Mouse (Mus musculus): ENCODE data around the gene Wbp1.

Wbp1 gene

DNA sequence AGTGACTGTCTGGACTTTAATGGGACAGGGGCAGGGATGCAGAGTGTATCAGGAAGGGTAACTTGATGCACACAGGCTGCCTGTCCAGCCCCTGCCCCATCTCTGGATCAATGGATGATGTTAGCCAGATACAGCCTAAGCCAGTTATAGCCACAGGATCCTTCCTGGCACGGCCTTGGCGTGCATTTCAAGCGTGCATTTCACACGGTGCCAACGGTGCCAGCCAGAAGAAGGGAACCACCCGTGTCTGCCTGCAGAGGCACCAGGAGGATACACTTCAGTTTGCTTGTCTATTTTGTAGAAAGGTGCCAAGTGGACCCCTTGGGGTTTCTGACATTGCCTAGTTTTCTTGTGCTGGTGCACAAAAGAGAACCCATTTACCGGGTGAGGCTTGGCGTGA is 18.7 kb upstream of the Wbp1 start:
- DNase-seq (ENCODE audit: low read depth, low spot score), result no peak

DNA sequence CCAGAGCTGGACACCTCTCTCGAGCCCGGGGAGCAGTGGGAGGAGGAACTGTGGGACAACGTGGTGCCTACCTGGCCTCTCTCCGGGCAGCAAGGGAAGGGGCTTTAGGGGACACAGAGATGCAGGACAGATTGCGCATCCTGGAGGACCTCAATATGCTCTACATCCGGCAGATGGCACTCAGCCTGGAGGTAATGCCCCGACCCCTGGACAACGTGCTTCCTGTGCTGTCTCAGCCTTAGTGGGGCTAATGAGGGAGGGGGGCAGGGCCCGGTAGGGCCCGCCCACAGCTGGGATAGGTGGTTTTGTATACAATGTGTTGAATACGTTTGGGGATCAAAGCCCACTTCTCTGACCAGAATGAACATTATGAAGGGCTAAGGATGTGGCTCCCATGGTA is 16.7 kb upstream of the Wbp1 start:
- DNase-seq (ENCODE audit: low read depth, low spot score), result no peak

DNA sequence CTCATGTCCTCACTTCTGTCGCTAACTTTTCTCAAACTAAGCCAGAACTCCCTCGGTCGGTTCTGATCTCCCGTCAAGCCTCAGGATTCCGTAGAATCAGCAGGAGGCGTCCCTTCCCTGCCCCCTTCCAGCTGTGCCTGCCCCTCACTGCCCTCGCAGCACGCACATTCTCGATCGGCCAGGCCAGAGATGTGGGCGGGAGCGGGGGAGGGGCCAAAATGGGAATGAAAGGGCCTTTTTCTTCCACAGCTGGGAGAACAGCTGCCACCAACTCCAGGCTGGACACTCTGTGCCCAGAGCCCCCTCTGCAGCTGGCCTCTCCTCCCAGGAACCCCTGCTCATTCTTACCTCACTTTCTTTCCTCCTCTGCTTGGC is 16.2 kb upstream of the Wbp1 start:
- DNase-seq (ENCODE audit: low read depth, low spot score), result no peak

DNA sequence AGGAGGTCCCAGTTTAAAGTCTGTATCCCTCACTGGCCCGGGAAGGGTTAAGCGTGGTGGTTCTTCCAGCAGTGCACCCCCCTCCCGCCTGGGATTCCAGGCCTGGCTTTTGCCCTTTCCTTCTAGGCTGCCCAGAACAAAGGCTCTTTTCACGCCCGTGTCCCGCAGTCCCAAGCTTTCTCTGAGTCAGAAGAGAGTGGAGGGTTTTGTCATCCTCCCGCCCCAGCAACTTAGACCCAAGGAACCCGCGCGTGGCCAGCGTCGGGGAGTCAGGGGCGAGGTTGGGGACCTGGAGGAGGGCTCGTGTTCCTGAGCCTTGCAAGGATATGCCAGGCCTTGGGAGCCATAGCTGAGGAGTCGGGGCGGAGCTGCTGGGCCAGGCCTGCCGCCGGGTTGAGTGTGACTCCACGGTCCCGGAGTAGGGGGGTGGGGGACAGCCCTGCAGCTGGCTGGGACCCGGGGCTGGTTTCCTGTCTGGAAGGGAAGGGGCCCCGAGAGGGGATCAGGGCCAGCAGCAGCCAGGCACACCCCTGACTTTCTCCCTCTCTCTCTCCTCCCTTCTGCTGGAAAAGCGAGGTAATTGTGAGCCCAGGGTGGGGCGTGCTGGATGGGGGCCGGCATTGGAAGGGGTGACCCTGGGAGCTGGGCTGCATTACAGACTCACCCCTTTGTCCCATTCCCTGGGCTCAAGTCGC is 15.7 kb upstream of the Wbp1 start:
- DNase-seq (ENCODE audit: low read depth, low spot score), result no peak

DNA sequence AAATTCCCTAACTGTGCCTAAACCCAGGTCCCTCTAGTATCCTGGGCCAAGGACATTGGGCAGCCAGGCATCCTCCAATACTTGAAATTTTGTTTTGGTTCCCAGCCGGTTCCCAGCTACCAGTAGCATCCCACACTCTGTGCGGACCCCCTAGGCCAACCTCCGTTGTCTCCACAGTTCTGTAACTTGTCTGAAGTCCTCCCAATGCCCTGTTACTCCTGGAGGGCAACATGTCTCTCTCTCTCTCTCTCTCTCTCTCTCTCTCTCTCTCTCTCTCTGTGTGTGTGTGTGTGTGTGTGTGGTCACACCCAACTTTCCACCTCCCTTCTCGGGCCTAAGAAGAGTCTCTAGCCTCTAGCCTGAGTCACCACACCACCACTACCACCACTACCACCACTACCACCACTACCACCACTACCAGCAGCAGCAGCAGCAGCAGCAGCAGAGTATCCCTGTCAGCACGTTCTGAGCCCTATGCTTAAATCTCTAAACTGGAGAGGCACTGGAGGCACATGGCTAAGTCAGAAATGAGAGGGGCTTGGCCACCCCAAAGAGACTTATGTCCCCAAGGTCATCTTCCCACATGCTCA is 15.0 kb upstream of the Wbp1 start:
- no peak for DNase-seq (ENCODE audit: low read depth, low spot score)

DNA sequence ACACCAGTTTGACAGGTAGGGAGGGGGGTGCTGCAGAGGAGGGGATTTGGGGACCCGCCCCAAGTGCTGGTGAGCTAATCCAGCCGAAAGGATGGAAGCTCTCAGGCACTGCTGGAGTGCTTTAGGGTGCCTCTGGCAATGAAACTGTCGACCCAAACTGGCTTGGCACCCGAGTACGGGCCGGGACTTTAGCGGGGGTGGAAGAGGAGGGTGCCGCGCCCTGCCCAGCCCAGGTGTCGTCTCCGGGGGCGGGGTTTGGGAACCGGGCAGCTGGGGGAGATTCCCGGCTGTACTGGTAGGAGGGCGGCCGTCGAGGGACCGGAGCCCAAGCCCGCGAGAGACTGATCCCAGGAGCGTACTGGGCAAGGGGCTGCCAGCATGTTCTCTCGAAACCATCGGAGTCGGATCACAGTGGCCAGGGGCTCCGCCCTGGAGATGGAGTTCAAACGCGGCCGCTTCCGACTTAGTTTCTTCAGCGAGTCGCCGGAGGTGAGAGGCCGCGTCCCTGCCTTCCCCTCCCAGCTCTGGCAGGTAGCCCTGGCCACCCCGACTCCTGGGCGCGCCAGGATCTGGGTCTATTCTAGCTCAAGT is 14.3 kb upstream of the Wbp1 start:
- no peak for DNase-seq (ENCODE audit: low read depth, low spot score)

DNA sequence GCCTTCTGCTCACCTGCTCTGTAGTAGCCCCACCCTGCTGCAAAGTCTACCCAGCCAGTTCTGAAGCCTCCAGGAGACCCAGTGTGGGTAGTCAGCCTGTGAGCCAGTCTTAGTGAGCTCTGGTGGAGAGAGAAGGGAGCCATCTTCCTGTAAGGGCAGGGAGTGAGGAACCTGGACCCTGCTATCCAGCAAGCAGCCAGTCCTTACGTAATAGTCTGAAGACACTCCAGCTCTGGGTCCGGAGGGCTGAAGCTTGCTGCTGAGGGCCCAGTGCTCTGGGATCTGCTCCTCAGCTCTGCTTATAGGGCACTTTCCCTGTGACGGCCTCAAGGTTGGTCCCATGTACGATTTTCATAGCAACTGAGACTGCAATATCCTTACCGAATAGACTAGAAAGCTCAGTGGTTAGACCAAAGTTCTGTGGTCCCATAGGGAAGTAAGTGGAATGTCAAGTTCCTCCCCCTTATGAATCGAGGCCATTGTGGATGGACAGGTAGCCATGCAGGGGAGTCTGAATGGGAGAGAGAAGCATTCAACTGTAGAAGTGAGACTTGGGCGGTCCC is 13.7 kb upstream of the Wbp1 start, which contains the start of gene Rtkn:
Rtkn (plus strand) TSS at position 513 of the 563 bp plus-strand sequence.
- DNase-seq (ENCODE audit: low read depth, low spot score), result no peak

DNA sequence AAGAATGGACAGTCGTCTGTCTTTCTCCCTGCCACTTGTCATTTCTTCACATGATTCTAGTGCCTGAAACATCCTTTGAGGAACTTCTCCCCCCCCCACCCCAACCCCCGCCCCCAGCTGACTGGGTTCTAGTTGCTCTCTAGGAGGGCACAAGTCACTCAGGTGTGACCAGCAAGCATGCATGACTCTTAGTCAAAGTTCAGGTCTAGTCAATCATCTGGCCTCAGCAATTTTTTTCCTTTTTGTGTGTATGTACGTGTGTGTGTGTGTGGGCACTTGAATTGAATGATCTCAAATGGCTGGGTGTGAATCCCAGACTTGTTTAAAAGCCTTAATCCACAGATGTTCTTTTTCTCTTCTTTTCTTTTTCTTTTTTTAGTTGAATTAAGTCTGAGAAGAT is 12.9 kb upstream of the Wbp1 start:
- no peak for DNase-seq (ENCODE audit: low read depth, low spot score)

DNA sequence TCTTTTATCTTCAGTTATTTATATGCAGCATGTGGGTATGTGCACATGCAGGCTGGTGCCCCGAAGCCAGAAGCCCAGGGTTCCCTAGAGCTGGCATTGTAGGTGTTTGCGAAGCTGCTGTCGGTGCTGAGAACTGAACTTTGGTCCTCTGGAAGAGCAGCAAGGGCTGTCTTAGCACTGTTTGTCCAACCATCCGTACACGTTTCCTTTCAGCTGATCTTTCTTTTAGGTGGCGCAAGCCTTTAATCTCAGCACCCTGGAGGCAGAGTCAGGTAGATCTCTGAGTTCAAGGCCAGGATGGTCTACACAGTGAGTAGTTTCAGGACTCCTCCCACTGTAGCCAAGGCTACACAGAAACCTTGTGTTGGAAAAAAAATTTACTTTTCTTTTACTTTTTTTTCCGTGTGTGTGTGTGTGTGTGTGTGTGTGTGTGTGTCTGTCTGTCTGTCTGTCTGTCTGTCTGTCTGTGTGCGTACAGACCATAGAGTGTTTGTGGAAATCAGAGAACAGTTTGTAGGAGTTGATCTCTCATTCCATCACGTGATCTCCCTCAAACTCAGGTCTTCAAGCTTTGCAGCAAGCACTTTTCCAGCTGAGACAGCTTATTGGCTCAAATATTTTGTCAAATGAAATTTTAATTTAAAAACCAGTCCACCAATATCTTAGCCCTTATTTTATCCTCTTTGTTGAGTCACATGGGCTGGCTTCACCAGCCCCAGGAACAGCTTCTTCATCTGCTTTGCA is 11.0 kb upstream of the Wbp1 start:
- DNase-seq (ENCODE audit: low read depth, low spot score), result no peak

DNA sequence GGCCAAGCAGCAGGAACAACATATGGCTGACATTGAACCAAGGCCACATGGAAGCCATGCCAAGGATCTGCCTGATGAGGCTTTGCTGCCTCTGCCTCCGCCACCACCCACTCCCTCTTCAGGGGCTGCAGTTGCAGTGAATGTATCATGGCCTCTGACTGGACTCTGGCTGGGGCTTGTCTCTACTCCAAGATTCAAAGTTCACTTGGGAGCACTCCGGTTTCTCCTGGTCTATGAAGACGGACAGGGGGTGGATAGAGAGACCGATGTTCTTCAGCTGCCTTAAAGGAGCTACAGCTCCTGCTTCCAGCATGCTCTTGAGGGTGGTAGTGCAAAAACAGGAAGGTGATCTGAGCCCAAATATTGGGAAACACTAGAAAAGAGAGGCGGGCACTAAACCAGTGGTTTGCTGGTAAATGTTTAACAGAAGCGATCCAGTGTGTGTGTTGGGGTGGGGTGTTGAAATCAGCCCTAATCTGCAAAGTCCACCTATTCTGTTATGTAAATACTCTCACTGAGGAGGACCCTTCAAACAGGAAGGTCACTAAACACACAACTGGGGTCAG is 10.2 kb upstream of the Wbp1 start:
- no peak for DNase-seq (ENCODE audit: low read depth, low spot score)

DNA sequence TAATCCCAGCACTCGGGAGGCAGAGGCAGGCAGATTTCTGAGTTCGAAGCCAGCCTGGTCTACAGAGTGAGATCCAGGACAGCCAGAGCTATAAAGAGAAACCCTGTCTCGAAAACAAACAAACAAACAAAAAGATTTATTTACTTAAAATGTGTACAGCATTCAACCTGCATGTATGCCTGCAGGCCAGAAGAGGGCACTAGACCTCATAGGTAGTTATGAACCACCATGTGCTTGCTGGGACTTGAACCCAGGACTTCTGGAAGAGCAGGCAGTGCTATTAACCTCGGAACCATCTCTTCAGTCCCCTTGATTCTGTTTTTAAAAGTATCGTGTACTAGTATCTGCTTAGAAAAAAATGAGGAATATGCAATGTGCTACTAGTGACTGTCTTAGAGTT is 6.1 kb upstream of the Wbp1 start:
- no peak for DNase-seq (ENCODE audit: low read depth, low spot score)

DNA sequence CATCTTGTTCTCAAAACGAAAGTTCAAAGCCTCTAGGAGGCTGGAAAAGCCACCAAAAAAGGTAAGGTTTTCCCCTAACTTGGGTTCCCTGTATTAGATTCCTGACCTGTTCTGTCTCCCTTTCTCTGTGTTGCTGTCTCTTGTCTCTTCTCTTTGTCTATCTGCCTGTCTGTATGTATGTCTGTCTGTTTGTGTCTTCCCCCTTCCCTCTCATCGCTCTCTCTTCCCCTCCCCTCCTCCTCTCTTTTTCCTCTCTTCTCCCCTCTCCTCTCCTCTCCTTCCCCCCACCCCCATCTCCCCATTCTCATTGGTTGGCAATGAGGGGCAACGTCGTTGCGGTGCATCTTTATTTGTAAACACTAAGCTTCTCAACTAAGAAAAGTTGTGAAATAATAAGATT is 4.0 kb upstream of the Wbp1 start, which contains the start of gene Ino80b:
Ino80b (minus strand) TSS at position 101 of the 400 bp plus-strand sequence.
- DNase-seq (ENCODE audit: low read depth, low spot score), result no peak

DNA sequence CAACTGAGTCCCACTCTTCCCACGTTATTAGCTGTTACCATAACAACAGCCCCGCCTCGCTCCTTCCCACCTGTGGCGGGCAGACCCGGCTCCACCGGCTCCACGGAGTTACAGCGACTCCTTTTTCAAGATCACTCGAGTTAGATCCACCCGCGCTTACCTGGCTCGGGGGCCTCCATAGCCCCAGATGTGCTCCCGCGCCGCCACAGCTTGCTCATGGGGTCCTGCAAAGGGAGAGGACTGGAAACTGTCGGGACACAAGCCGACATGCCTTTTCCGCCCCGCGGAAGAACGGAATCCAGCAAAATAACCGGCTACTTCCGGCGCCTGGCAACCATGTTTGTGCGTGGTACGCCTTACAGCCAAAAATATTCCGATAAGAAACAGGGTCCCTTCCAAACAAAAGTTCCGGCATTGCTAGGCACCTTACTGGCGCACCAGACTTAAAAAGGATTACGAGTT is 3.5 kb upstream of the Wbp1 start:
- DNase-seq (ENCODE audit: low read depth, low spot score), result peak; percentile 90

DNA sequence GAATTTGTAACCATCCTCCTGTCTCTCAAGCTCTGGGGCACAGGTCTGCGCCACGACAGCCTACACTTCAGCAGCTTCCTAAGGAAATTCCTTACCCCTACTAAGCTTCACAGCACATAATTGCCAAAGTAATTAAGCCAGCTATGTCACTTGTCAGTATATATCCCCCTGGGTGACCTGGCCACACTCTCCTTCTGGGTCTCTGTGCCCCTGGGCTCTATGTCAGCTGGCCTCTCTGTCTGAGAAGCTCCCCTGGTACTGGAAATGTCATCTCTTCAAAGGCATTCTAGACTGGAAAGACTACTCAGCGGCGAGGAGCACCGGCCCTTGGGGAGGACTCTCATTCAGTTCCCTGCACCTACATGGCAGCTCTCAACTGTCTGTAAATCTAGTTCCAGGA is 1.6 kb upstream of the Wbp1 start:
- DNase-seq (ENCODE audit: low read depth, low spot score), result no peak

DNA sequence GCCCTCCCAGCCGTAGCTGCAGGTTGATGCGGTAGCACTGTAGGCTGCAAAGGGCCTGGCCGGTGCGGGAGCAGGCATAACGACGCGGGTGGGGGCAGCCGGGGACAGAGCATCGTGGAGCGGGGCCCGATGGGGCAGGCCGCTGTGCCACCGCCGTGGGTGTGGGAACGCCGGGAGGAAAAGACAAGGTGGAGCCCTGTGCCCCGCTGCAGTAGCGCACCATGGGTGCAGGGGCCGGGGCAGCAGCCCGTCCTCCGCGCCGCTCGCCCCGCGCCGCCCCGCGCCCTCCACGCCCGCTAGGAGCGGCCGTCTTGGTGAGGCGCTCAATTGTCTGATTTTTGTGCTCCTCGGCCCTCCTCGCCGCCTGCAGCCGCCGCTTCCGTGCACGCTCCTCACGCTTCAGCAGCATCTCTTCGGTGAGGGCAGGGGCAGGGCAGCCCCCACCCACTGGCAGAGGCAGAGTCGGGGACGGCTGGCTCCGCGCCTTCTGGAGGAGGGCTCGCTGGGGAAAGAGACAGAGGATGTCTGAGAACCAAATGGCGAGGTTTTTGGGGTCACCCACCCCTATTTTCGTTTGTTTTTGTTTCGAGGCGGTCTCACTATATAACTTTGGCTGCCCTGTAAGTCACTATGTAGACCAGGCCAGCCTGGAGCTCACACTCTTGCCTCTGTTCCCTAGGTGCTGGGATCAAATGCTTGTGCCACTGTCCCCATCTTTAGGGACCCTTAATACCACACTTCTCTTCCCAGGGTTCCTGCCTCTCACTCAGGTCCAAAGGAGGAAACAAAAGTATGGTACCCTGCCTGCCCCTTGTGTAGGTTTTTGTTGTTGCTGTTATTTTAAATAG is 728 bp upstream of the Wbp1 start:
- DNase-seq (ENCODE audit: low read depth, low spot score), result no peak

DNA sequence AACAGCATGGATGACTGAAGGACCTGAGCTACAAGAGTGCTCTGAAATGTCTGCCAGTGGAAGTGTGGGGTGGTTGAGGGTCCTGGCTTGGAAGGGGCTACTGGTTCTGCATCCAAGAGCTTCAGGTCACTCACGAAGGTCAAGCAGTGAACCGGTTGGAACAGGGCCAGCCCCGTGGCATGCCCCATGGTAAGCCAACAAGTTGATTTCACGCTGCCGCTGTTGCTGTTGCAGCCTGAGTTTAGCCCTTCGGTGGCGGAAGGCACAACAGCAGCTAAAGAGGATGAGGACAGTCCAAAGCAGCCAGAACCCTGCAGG is 1.7 kb downstream of the Wbp1 start:
- no peak for DNase-seq (ENCODE audit: low read depth, low spot score)

DNA sequence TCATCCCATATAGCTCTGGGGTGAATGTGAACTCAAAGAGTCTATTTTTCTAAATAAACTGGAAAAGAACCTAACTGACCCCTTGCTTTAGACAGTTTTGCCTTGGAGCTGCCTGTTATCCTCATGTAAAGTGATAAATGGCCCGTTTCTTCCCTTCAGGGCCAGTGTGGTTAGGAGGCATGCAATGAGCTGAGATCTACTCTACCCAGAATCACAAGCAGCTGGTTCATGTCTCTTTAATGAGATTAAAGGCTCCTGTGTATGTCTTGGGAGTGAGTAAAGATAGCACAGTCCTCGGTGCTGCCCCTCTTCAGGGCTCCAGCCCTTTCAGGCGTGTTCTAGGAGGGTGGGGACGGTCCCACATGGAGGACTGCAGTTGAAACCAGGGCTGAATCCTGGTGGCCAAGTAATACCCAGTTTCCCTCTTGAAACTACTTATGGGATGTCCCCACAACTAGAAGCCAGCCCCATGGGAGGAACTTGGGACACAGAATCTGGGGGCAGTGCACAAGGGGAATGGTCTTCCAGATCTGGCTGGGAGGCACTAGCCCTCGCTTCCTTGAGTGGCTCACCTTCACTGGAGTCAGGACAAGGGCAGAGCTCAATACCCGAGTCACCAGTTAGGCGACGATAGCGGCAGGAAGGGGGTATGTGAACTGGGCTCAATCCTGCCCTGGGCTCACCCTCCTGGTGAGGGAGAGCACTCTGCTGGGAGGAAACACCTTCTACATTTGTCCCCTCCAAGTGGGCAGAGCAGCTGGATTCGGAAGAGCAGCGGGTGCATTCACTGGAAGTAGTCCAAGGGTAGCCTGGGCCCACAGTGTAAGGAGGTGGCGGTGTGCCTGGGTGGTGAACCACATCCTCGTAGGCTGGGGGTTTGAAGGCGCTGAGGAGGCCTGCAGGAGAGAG is 2.3 kb downstream of the Wbp1 start:
- DNase-seq (ENCODE audit: low read depth, low spot score), result no peak

DNA sequence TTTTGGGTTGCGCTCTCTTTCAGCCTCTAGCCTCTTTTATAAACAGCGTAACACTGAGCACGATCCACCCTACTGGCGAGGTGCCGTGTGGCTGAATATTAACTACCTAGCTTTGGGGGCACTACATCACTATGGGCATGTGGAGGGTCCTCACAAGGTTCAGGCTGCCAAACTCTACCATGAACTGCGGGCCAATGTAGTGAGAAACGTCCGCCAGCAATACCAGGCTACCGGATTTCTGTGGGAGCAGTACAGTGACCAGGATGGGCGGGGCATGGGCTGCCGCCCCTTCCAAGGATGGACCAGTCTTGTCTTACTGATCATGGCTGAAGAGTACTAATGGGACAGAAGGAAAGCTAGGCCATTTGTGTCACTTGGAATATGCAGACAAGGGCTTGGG is 3.0 kb downstream of the Wbp1 start:
- no peak for DNase-seq (ENCODE audit: low read depth, low spot score)

DNA sequence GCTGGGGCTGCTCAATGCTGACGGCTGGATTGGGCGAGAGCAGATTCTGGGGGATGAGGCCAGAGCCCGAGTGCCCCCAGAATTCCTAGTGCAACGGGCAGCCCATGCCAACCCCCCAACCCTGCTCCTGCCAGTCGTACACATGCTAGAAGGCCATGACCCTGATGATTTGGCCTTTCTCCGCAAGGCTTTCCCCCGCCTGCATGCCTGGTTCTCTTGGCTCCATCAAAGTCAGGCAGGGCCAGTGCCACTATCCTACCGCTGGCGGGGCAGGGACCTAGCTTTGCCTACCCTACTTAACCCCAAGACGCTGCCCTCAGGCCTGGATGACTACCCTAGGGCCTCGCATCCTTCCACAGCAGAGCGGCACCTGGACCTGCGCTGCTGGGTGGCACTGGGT is 3.7 kb downstream of the Wbp1 start:
- DNase-seq (ENCODE audit: low read depth, low spot score), result no peak

DNA sequence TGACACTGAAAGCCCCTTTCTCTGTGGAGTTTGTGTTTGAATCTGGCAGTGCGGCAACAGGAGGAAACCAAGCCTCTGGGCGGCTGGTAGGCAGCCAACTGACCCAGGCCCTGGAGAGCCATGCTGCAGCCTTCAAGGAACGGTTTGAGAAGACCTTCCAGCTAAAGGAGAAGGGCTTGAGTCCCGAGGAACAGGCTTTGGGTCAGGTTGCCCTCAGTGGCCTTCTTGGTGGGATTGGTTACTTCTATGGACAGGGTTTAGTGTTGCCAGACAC is 4.3 kb downstream of the Wbp1 start:
- DNase-seq (ENCODE audit: low read depth, low spot score), result no peak

All from c-Kit-negative CD71-positive TER-119-positive erythroid progenitor cells, embryonic 14.5 days (primary cell).